Mouse (Mus musculus) MEL (cell line): ENCODE data around the gene Arhgap1. TPM values are rescaled to one million over a fixed set of nuclear protein-coding genes. Genes with fewer than 3 reads are reported as not detected.

Source experiments
- DNase-seq: peaks from one replicate; pipeline ENCODE4 v3.0.0; 2011; ENCODE audit warnings: low read depth, low spot score
- H3K27ac ChIP-seq: 2 replicates; pipeline ENCODE4 v1.5.1; 2012; ENCODE audit warnings: low read depth, mild to moderate bottlenecking, control low read depth, low read length, moderate library complexity; ENCODE audit not compliant: control insufficient read depth
- H3K27me3 ChIP-seq, 2 experiments: fragments of 150-350 bp in 1 of 2; sonication (generic) in 1 of 2; 2 replicates each; pipeline ENCODE4 v1.6.1; 2012; ENCODE audit warnings: low read length in 2 of 2, mild to moderate bottlenecking in 2 of 2, improper control_type of control experiment in 1 of 2, moderate library complexity in 1 of 2; ENCODE audit not compliant: insufficient read depth in 2 of 2, control insufficient read depth in 1 of 2
- H3K36me3 ChIP-seq, 2 experiments: 2 replicates each; pipeline ENCODE4 v1.6.1; 2012 to 2014; ENCODE audit warnings: low read length in 2 of 2, improper control_type of control experiment in 1 of 2, inconsistent platforms in 1 of 2, mild to moderate bottlenecking in 1 of 2; ENCODE audit not compliant: insufficient read depth in 2 of 2, control insufficient read depth in 1 of 2
- H3K4me1 ChIP-seq, 2 experiments: fragments of 150-350 bp in 1 of 2; sonication (generic) in 1 of 2; 2 replicates each; pipeline ENCODE4 v1.6.1; 2012; ENCODE audit warnings: low read length in 2 of 2, improper control_type of control experiment in 1 of 2, mild to moderate bottlenecking in 1 of 2; ENCODE audit not compliant: insufficient read depth in 2 of 2, control insufficient read depth in 1 of 2
- H3K4me3 ChIP-seq, 2 experiments: fragments of 150-350 bp in 1 of 2; sonication (generic) in 1 of 2; 2 replicates each; pipeline ENCODE4 v1.5.1; 2012; ENCODE audit warnings: low read depth in 2 of 2, low read length in 2 of 2, mild to moderate bottlenecking in 2 of 2, moderate library complexity in 2 of 2, control low read depth in 1 of 2, improper control_type of control experiment in 1 of 2; ENCODE audit not compliant: control insufficient read depth in 1 of 2, insufficient read depth in 1 of 2
- H3K79me2 ChIP-seq: 2 replicates; pipeline ENCODE4 v1.6.1; 2012; ENCODE audit warnings: mild to moderate bottlenecking, low read length, moderate library complexity; ENCODE audit not compliant: control insufficient read depth, poor library complexity, insufficient read depth
- H3K9ac ChIP-seq: 2 replicates; pipeline ENCODE4 v1.6.1; 2012; ENCODE audit warnings: low read depth, mild to moderate bottlenecking, control low read depth, low read length, moderate library complexity; ENCODE audit not compliant: control insufficient read depth, poor library complexity, severe bottlenecking
- H3K9me3 ChIP-seq: fragments of 150-350 bp; sonication (generic); replicated peaks from 2 replicates; pipeline ENCODE4 v1.6.1; 2012; ENCODE audit warnings: mild to moderate bottlenecking, low read length, improper control_type of control experiment, moderate library complexity; ENCODE audit not compliant: insufficient read depth
- BHLHE40 ChIP-seq: IDR thresholded peaks from 2 replicates; pipeline ENCODE4 v1.6.1; 2012; ENCODE audit warnings: low read depth, mild to moderate bottlenecking, inconsistent platforms, low read length, improper control_type of control experiment, borderline replicate concordance
- CTCF ChIP-seq, 3 experiments: IDR thresholded peaks in 2 of 3; conservative IDR thresholded peaks in 1 of 3; 2 replicates each; pipeline ENCODE4 v1.5.1; 2011 to 2012; ENCODE audit warnings: low read length in 3 of 3, low read depth in 2 of 3, mild to moderate bottlenecking in 2 of 3, improper control_type of control experiment in 1 of 3, inconsistent platforms in 1 of 3, mixed read lengths in 1 of 3, moderate library complexity in 1 of 3; ENCODE audit not compliant: control insufficient read depth in 1 of 3, insufficient read depth in 1 of 3, poor library complexity in 1 of 3, severe bottlenecking in 1 of 3
- E2F4 ChIP-seq: IDR thresholded peaks from 2 replicates; pipeline ENCODE4 v1.6.1; 2011; ENCODE audit warnings: low read depth, low read length, improper control_type of control experiment, borderline replicate concordance
- GABPA ChIP-seq: IDR thresholded peaks from 2 replicates; pipeline ENCODE4 v1.6.1; 2012; ENCODE audit warnings: low read depth, mild to moderate bottlenecking, inconsistent platforms, low read length, improper control_type of control experiment, moderate library complexity
- HCFC1 ChIP-seq: IDR thresholded peaks from 2 replicates; pipeline ENCODE4 v1.6.1; 2012; ENCODE audit warnings: low read depth, mild to moderate bottlenecking, inconsistent platforms, low read length, improper control_type of control experiment, moderate library complexity
- MAFK ChIP-seq: IDR thresholded peaks from 2 replicates; pipeline ENCODE4 v1.6.1; 2011; ENCODE audit warnings: low read depth, mild to moderate bottlenecking, low read length, improper control_type of control experiment, borderline replicate concordance
- MAX ChIP-seq: IDR thresholded peaks from 2 replicates; pipeline ENCODE4 v1.6.1; 2011; ENCODE audit warnings: low read length, improper control_type of control experiment
- MAZ ChIP-seq: IDR thresholded peaks from 2 replicates; pipeline ENCODE4 v1.6.1; 2012; ENCODE audit warnings: low read depth, mild to moderate bottlenecking, inconsistent platforms, low read length, improper control_type of control experiment
- MEF2A ChIP-seq: IDR thresholded peaks from 2 replicates; pipeline ENCODE4 v1.6.1; 2014; ENCODE audit warnings: low read depth, mild to moderate bottlenecking, inconsistent platforms, low read length, improper control_type of control experiment; ENCODE audit not compliant: poor library complexity, insufficient replicate concordance, severe bottlenecking; ENCODE audit errors: extremely low read depth
- NELFE ChIP-seq: IDR thresholded peaks from 2 replicates; pipeline ENCODE4 v1.6.1; 2011; ENCODE audit warnings: low read depth, low read length, improper control_type of control experiment
- NRF1 ChIP-seq: IDR thresholded peaks from 2 replicates; pipeline ENCODE4 v1.6.1; 2014; ENCODE audit warnings: low read depth, mild to moderate bottlenecking, inconsistent platforms, low read length, improper control_type of control experiment, moderate library complexity; ENCODE audit not compliant: poor library complexity, insufficient read depth, severe bottlenecking
- SIN3A ChIP-seq: IDR thresholded peaks from 2 replicates; pipeline ENCODE4 v1.6.1; 2012; ENCODE audit warnings: low read length, improper control_type of control experiment, inconsistent platforms
- SMC3 ChIP-seq: IDR thresholded peaks from 2 replicates; pipeline ENCODE4 v1.6.1; 2011; ENCODE audit warnings: low read depth, low read length, improper control_type of control experiment
- TAL1 ChIP-seq: IDR thresholded peaks from 2 replicates; pipeline ENCODE4 v1.6.1; 2012; ENCODE audit warnings: mild to moderate bottlenecking, inconsistent platforms, low read length, moderate library complexity, mixed read lengths
- TCF12 ChIP-seq: IDR thresholded peaks from 2 replicates; pipeline ENCODE4 v1.6.1; 2014; ENCODE audit warnings: low read depth, mild to moderate bottlenecking, inconsistent platforms, low read length, improper control_type of control experiment, moderate library complexity
- USF2 ChIP-seq, 2 experiments: IDR thresholded peaks; 2 replicates each; pipeline ENCODE4 v1.6.1; 2011 to 2012; ENCODE audit warnings: improper control_type of control experiment in 2 of 2, low read length in 2 of 2, borderline replicate concordance in 1 of 2, inconsistent platforms in 1 of 2, low read depth in 1 of 2, mild to moderate bottlenecking in 1 of 2; ENCODE audit not compliant: insufficient read depth in 1 of 2
- ZC3H11A ChIP-seq: IDR thresholded peaks from 2 replicates; pipeline ENCODE4 v1.6.1; 2012; ENCODE audit warnings: low read depth, mild to moderate bottlenecking, inconsistent platforms, low read length, improper control_type of control experiment
- ZNF384 ChIP-seq: IDR thresholded peaks from 2 replicates; pipeline ENCODE4 v1.6.1; 2012; ENCODE audit warnings: low read depth, mild to moderate bottlenecking, inconsistent platforms, low read length, improper control_type of control experiment
- polyA plus RNA-seq, 2 experiments: library from polyadenylated mRNA; stranded (reverse) in 1 of 2; unstranded in 1 of 2; fragments of >175 nt in 1 of 2; fragments of >200 nt in 1 of 2; gene quantifications; 2 replicates each; pipeline versions ENCODE4 v1.2.1 to v1.2.4; 2012; ENCODE audit warnings: low replicate concordance in 2 of 2, low read depth in 1 of 2; ENCODE audit not compliant: insufficient read length in 2 of 2, insufficient read depth in 1 of 2, missing spikeins in 1 of 2
- total RNA-seq: library from RNA; depleted of rRNA; stranded (reverse); fragments of 300-350 nt; gene quantifications from 2 replicates; pipeline ENCODE4 v1.2.3, GENCODE M21; 2012

Gene Arhgap1
- total and polyA plus RNA-seq, 3 experiments, result 23.5 to 40.1 TPM; not detected in 1

- TF ChIP-seq TCF12 (no peak), MAFK (no peak), CTCF (IDR thresholded peaks at IDR 0.05 in 2 of 3, conservative IDR thresholded peaks at IDR 0.05 in 1 of 3; ENCODE audit: control insufficient read depth in 1 of 3, insufficient read depth in 1 of 3, low read depth in 2 of 3, low read length in 3 of 3, poor library complexity in 1 of 3, severe bottlenecking in 1 of 3) (no peak)
- TF ChIP-seq, all 39 proteins: peak for 0
- H3K9me3 ChIP-seq, result no peaks in the 10 kb centered on the region
- no peak overlapping the region for H3K27ac ChIP-seq
- no peak overlapping the region for H3K4me3 ChIP-seq
- H3K79me2 ChIP-seq, result peaks cover 17% of the 10 kb centered on the region
- no peaks in the 10 kb centered on the region for H3K27me3 ChIP-seq
- H3K9ac ChIP-seq, result no peak overlapping the region
- peaks cover 0 to 3% of the 10 kb centered on the region in 2 experiments; a peak in 2 of 4 replicates for H3K4me1 ChIP-seq
- peaks cover 0 to 4% of the 10 kb centered on the region in 2 experiments for H3K36me3 ChIP-seq
- DNase-seq, result no peak
These were observed 4.3 kb upstream of the Arhgap1 start for GRCm38 (mm10) chr2:91645354-91645753.

- Histone ChIP-seq H3K9ac (no peak overlapping the region), H3K27me3 (no peaks in the 10 kb centered on the region), H3K79me2 (peaks cover 19% of the 10 kb centered on the region), H3K4me1 (peaks cover 0 to 3% of the 10 kb centered on the region in 2 experiments; a peak in 2 of 4 replicates), H3K4me3 (no peak overlapping the region), H3K9me3 (no peaks in the 10 kb centered on the region), H3K36me3 (peaks cover 0 to 4% of the 10 kb centered on the region in 2 experiments), H3K27ac (no peak overlapping the region)
- no peak for DNase-seq
- TF ChIP-seq SMC3, result no peak
- no peak for TF ChIP-seq NRF1
- TF ChIP-seq NELFE, result no peak
- TF ChIP-seq ZC3H11A, result no peak
- no peak for TF ChIP-seq MAZ
- TF ChIP-seq GABPA, result no peak
- TF ChIP-seq SIN3A, result no peak
- no peak for TF ChIP-seq ZNF384
- no peak for TF ChIP-seq TAL1
- TF ChIP-seq E2F4, result no peak
- TF ChIP-seq HCFC1, result no peak
- TF ChIP-seq MEF2A, result no peak
- TF ChIP-seq USF2 (IDR thresholded peaks at IDR 0.05; ENCODE audit: borderline replicate concordance in 1 of 2, insufficient read depth in 1 of 2, low read depth in 1 of 2, low read length in 2 of 2), result no peak
- TF ChIP-seq BHLHE40, result no peak
- TF ChIP-seq MAX, result no peak
These were observed 3.8 kb upstream of the Arhgap1 start for GRCm38 (mm10) chr2:91645811-91646210.
